Mouse (Mus musculus) B cell, adult 62 days (primary cell): ENCODE measurements around the gene Vmo1. TPM values are rescaled to one million over a fixed set of nuclear protein-coding genes. Genes with fewer than 3 reads are reported as not detected.

ENCODE experiments used
- total RNA-seq: library from RNA; stranded (reverse); gene quantifications from 4 replicates; pipeline ENCODE4 v1.2.4, GENCODE M21; 2023

The Vmo1 gene
- total RNA-seq: not detected in 4 replicates

DNA sequence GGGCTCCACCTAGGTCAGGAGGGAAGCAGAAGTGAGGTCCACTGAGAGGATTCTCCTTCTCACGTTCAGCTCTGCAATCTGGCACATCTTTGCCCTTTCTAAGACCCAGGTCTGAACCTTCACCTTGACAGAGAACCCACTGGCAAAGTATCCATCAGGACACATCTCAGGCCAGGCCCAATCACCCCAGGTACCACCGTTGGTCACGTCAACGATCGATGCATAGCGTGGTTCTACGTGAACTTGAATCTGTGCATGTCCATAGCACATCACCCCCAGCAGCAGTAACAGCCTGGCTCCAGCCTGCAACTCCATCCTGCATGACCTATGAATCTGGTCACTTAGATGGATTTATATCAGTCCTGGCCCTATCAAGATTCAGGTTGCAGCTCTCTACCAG lies at the start of gene Vmo1:
Gene Vmo1, minus strand, starts transcription at position 329 of the 400 bp plus-strand sequence.

GRCm38 (mm10) chr11:70562287-70562994 lies 48.0 kb upstream of the Vmo1 start, which contains the start of gene Mink1:
Gene Mink1 (plus strand): TSS chr11:70562881.

GRCm38 (mm10) chr11:70539877-70540587 lies 25.6 kb upstream of the Vmo1 start, which contains the start of gene Pld2:
Gene Pld2 (plus strand): TSS chr11:70540064.

GRCm38 (mm10) chr11:70532839-70533238 lies 18.4 kb upstream of the Vmo1 start, which contains the start of gene Gm40193:
Gene Gm40193 (minus strand): TSS chr11:70532939.

GRCm38 (mm10) chr11:70525184-70525678 lies 10.8 kb upstream of the Vmo1 start, which contains the start of gene Psmb6:
Gene Psmb6 (plus strand): TSS chr11:70525367.

GRCm38 (mm10) chr11:70518923-70519322 lies 4.5 kb upstream of the Vmo1 start, which contains the start of gene Gltpd2:
Gene Gltpd2 (plus strand): TSS chr11:70519196.

DNA sequence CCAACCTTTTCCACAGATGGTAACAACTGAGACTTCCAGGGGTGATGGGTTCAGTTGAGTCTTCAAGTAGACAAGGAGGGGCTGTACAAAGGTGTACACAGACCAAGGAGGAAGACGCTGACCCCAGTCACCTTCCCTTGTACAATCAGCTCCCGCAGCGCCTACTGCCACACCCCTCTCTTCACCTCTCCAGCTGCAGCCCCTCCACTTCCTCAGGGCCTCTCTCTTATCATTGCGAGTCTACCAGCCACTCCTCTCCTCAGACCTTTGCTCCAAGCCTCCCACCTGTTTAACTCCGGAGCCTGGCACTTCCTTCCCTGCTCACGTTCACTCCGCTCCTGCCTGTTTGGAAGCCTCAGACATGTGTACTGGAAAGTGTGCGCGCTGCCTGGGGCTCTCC lies 9.4 kb downstream of the Vmo1 start, which contains the start of gene Tm4sf5:
Gene Tm4sf5, plus strand, starts transcription at position 275 of the 400 bp plus-strand sequence.

Other genes starting within 250 kb of the Vmo1 start
- not detected in 4 replicates for gene Alox12e, start 192.0 kb downstream of the Vmo1 start, total RNA-seq
- 2.2 TPM in 1 of 4 replicates, not detected in the others for gene Alox15, start 162.6 kb downstream of the Vmo1 start, total RNA-seq
- 26.2 to 28.3 TPM (median 27.4 TPM) in 4 replicates for gene Pelp1, start 104.6 kb downstream of the Vmo1 start, total RNA-seq
- 96.8 to 105 TPM (median 102 TPM) in 4 replicates for gene Arrb2, start 82.0 kb downstream of the Vmo1 start, total RNA-seq
- gene Med11, start 62.7 kb downstream of the Vmo1 start, total RNA-seq: 41.2 to 54.4 TPM (median 43.1 TPM) in 4 replicates
- 0.41 to 3.1 TPM (median 0.87 TPM) in 4 replicates for gene Zmynd15, start 55.2 kb downstream of the Vmo1 start, total RNA-seq
- gene Cxcl16, start 54.6 kb downstream of the Vmo1 start, total RNA-seq: 8.6 to 11.2 TPM (median 9.8 TPM) in 4 replicates
- not detected in 4 replicates for gene Tm4sf5, start 9.4 kb downstream of the Vmo1 start, total RNA-seq
- gene Gltpd2, start 4.6 kb upstream of the Vmo1 start, total RNA-seq: not detected in 4 replicates
- gene Psmb6, start 10.8 kb upstream of the Vmo1 start, total RNA-seq: 123 to 130 TPM (median 128 TPM) in 4 replicates
- not detected in 4 replicates for gene Gm40193, start 18.3 kb upstream of the Vmo1 start, total RNA-seq
- gene Pld2, start 25.4 kb upstream of the Vmo1 start, total RNA-seq: 3.6 to 6.9 TPM (median 4.8 TPM) in 4 replicates
- 83.2 to 99.3 TPM (median 92.6 TPM) in 4 replicates for gene Mink1, start 48.3 kb upstream of the Vmo1 start, total RNA-seq
- gene 4930544D05Rik, start 101.2 kb upstream of the Vmo1 start, total RNA-seq: not detected in 4 replicates
- 2.2 TPM in 1 of 4 replicates, not detected in the others for gene Chrne, start 104.6 kb upstream of the Vmo1 start, total RNA-seq
- gene Gp1ba, start 124.5 kb upstream of the Vmo1 start, total RNA-seq: not detected in 4 replicates
- gene Rnf167, start 132.6 kb upstream of the Vmo1 start, total RNA-seq: 191 to 209 TPM (median 198 TPM) in 4 replicates
- 63.0 to 77.8 TPM (median 66.3 TPM) in 4 replicates for gene Slc25a11, start 132.9 kb upstream of the Vmo1 start, total RNA-seq
- gene Pfn1, start 140.0 kb upstream of the Vmo1 start, total RNA-seq: 1,311 to 1,415 TPM (median 1,337 TPM) in 4 replicates
- 27.9 to 35.0 TPM (median 31.9 TPM) in 4 replicates for gene Eno3, start 142.6 kb upstream of the Vmo1 start, total RNA-seq
- gene Spag7, start 154.8 kb upstream of the Vmo1 start, total RNA-seq: 34.1 to 44.3 TPM (median 40.2 TPM) in 4 replicates
- 60.2 to 85.3 TPM (median 65.6 TPM) in 4 replicates for gene Camta2, start 173.5 kb upstream of the Vmo1 start, total RNA-seq
- 1.4 to 2.5 TPM (median 2.2 TPM) in 4 replicates for gene Inca1, start 185.5 kb upstream of the Vmo1 start, total RNA-seq
- gene Kif1c, start 185.9 kb upstream of the Vmo1 start, total RNA-seq: 27.1 to 33.9 TPM (median 29.3 TPM) in 4 replicates
- 1.9 to 2.7 TPM (median 2.2 TPM) in 4 replicates for gene Zfp3, start 249.6 kb upstream of the Vmo1 start, total RNA-seq